Mouse (Mus musculus): ENCODE measurements at regions not wholly inside any gene's neighbourhood (a gene's known extent, or its start where the extent isn't known, plus 50 kb on each side); places are given as distances from the start of the nearest gene placed in this dataset.
A peak's percentile ranks its signal among the peaks of the same experiment; 100 is the strongest.

- H3K4me1 ChIP-seq (ENCODE audit: control insufficient read depth, insufficient read depth, low read length): no peaks in the 10 kb centered on the region
- H3K36me3 ChIP-seq (ENCODE audit: control insufficient read depth, insufficient read depth, low read length): no peaks in the 10 kb centered on the region
- no peaks in the 10 kb centered on the region for H3K27me3 ChIP-seq (ENCODE audit: control insufficient read depth, insufficient read depth, low read length)
- no peak overlapping the region for H3K9ac ChIP-seq (ENCODE audit: low read depth, low read length, severe bottlenecking)
- WGBS: 82% methylated on average over 3 of the region's 3 CpGs
- no peaks in the 10 kb centered on the region for H3K9me3 ChIP-seq (ENCODE audit: control insufficient read depth, low read length)
- DNase-seq (ENCODE audit: low spot score): no peak
- H3K27ac ChIP-seq (replicated peaks; ENCODE audit: low read depth, low read length): no peak overlapping the region
- no peak for TF ChIP-seq POLR2A (IDR thresholded peaks at IDR 0.05; ENCODE audit: borderline replicate concordance, extremely low read depth, insufficient read depth, insufficient read length)
- H3K4me3 ChIP-seq (replicated peaks; ENCODE audit: low read length): no peak overlapping the region
- ATAC-seq (ENCODE audit: low FRiP score, low read depth): no peak
- H3K4me2 ChIP-seq (replicated peaks; ENCODE audit: low read depth, low read length, severe bottlenecking): no peak overlapping the region
Observed at GRCm38 (mm10) chr12:38972205-38972604, 193.0 kb downstream of the Etv1 start.

- H3K9ac ChIP-seq (ENCODE audit: low read depth, low read length, severe bottlenecking): no peak overlapping the region
- TF ChIP-seq POLR2A (IDR thresholded peaks at IDR 0.05; ENCODE audit: borderline replicate concordance, extremely low read depth, insufficient read depth, insufficient read length): no peak
- H3K27ac ChIP-seq (replicated peaks; ENCODE audit: low read depth, low read length): no peak overlapping the region
- ATAC-seq (ENCODE audit: low FRiP score, low read depth) (no peak), DNase-seq (ENCODE audit: low spot score) (no peak)
- H3K4me3 ChIP-seq (replicated peaks; ENCODE audit: low read length): no peak overlapping the region
- H3K4me2 ChIP-seq (replicated peaks; ENCODE audit: low read depth, low read length, severe bottlenecking): no peak overlapping the region
- H3K27me3 ChIP-seq (ENCODE audit: control insufficient read depth, insufficient read depth, low read length): no peaks in the 10 kb centered on the region
- no peaks in the 10 kb centered on the region for H3K9me3 ChIP-seq (ENCODE audit: control insufficient read depth, low read length)
- no peaks in the 10 kb centered on the region for H3K4me1 ChIP-seq (ENCODE audit: control insufficient read depth, insufficient read depth, low read length)
- H3K36me3 ChIP-seq (ENCODE audit: control insufficient read depth, insufficient read depth, low read length): no peaks in the 10 kb centered on the region
- 74% methylated on average over 4 of the region's 4 CpGs for WGBS
Observed at GRCm38 (mm10) chr12:38975508-38975907, 196.3 kb downstream of the Etv1 start.

GRCm38 (mm10) chr12:38982423-38982822, 203.2 kb downstream of the Etv1 start:
- no peak for TF ChIP-seq POLR2A (IDR thresholded peaks at IDR 0.05; ENCODE audit: borderline replicate concordance, extremely low read depth, insufficient read depth, insufficient read length)
- Histone ChIP-seq H3K36me3 (ENCODE audit: control insufficient read depth, insufficient read depth, low read length) (no peaks in the 10 kb centered on the region), H3K4me3 (replicated peaks; ENCODE audit: low read length) (no peak overlapping the region), H3K4me2 (replicated peaks; ENCODE audit: low read depth, low read length, severe bottlenecking) (no peak overlapping the region), H3K4me1 (ENCODE audit: control insufficient read depth, insufficient read depth, low read length) (no peaks in the 10 kb centered on the region), H3K27ac (replicated peaks; ENCODE audit: low read depth, low read length) (no peak overlapping the region), H3K9me3 (ENCODE audit: control insufficient read depth, low read length) (no peaks in the 10 kb centered on the region), H3K9ac (ENCODE audit: low read depth, low read length, severe bottlenecking) (no peak overlapping the region), H3K27me3 (ENCODE audit: control insufficient read depth, insufficient read depth, low read length) (no peaks in the 10 kb centered on the region)
- ATAC-seq (ENCODE audit: low FRiP score, low read depth) (no peak), DNase-seq (ENCODE audit: low spot score) (no peak)

- H3K9me3 ChIP-seq (ENCODE audit: control insufficient read depth, low read length): no peaks in the 10 kb centered on the region
- no peaks in the 10 kb centered on the region for H3K27me3 ChIP-seq (ENCODE audit: control insufficient read depth, insufficient read depth, low read length)
- no peak overlapping the region for H3K27ac ChIP-seq (replicated peaks; ENCODE audit: low read depth, low read length)
- H3K4me1 ChIP-seq (ENCODE audit: control insufficient read depth, insufficient read depth, low read length): no peaks in the 10 kb centered on the region
- H3K9ac ChIP-seq (ENCODE audit: low read depth, low read length, severe bottlenecking): no peak overlapping the region
- H3K36me3 ChIP-seq (ENCODE audit: control insufficient read depth, insufficient read depth, low read length): no peaks in the 10 kb centered on the region
- H3K4me3 ChIP-seq (replicated peaks; ENCODE audit: low read length): no peak overlapping the region
- no peak for TF ChIP-seq POLR2A (IDR thresholded peaks at IDR 0.05; ENCODE audit: borderline replicate concordance, extremely low read depth, insufficient read depth, insufficient read length)
- ATAC-seq (ENCODE audit: low FRiP score, low read depth) (no peak), DNase-seq (ENCODE audit: low spot score) (no peak)
- no peak overlapping the region for H3K4me2 ChIP-seq (replicated peaks; ENCODE audit: low read depth, low read length, severe bottlenecking)
- 94% methylated on average over 2 of the region's 2 CpGs for whole genome bisulfite sequencing
Observed at GRCm38 (mm10) chr12:38985909-38986308, 206.7 kb downstream of the Etv1 start.

- Histone ChIP-seq H3K9me3 (ENCODE audit: control insufficient read depth, low read length) (no peaks in the 10 kb centered on the region), H3K4me1 (ENCODE audit: control insufficient read depth, insufficient read depth, low read length) (no peaks in the 10 kb centered on the region), H3K4me3 (replicated peaks; ENCODE audit: low read length) (no peak overlapping the region), H3K4me2 (replicated peaks; ENCODE audit: low read depth, low read length, severe bottlenecking) (no peak overlapping the region), H3K36me3 (ENCODE audit: control insufficient read depth, insufficient read depth, low read length) (no peaks in the 10 kb centered on the region), H3K9ac (ENCODE audit: low read depth, low read length, severe bottlenecking) (no peak overlapping the region), H3K27me3 (ENCODE audit: control insufficient read depth, insufficient read depth, low read length) (no peaks in the 10 kb centered on the region), H3K27ac (replicated peaks; ENCODE audit: low read depth, low read length) (no peak overlapping the region)
- 77% methylated on average over 3 of the region's 3 CpGs for WGBS
- DNase-seq (ENCODE audit: low spot score): peak; percentile 25
- TF ChIP-seq POLR2A (IDR thresholded peaks at IDR 0.05; ENCODE audit: borderline replicate concordance, extremely low read depth, insufficient read depth, insufficient read length): no peak
- no peak for ATAC-seq (ENCODE audit: low FRiP score, low read depth)
Observed at GRCm38 (mm10) chr12:38986346-38986745, 207.2 kb downstream of the Etv1 start.

GRCm38 (mm10) chr12:38987277-38987676, 208.1 kb downstream of the Etv1 start:
- ATAC-seq (ENCODE audit: low FRiP score, low read depth) (no peak), DNase-seq (ENCODE audit: low spot score) (no peak)
- no peaks in the 10 kb centered on the region for H3K9me3 ChIP-seq (ENCODE audit: control insufficient read depth, low read length)
- no peaks in the 10 kb centered on the region for H3K36me3 ChIP-seq (ENCODE audit: control insufficient read depth, insufficient read depth, low read length)
- H3K4me2 ChIP-seq (replicated peaks; ENCODE audit: low read depth, low read length, severe bottlenecking): no peak overlapping the region
- H3K4me1 ChIP-seq (ENCODE audit: control insufficient read depth, insufficient read depth, low read length): no peaks in the 10 kb centered on the region
- H3K27ac ChIP-seq (replicated peaks; ENCODE audit: low read depth, low read length): no peak overlapping the region
- no peak for TF ChIP-seq POLR2A (IDR thresholded peaks at IDR 0.05; ENCODE audit: borderline replicate concordance, extremely low read depth, insufficient read depth, insufficient read length)
- no peak overlapping the region for H3K4me3 ChIP-seq (replicated peaks; ENCODE audit: low read length)
- H3K27me3 ChIP-seq (ENCODE audit: control insufficient read depth, insufficient read depth, low read length): no peaks in the 10 kb centered on the region
- H3K9ac ChIP-seq (ENCODE audit: low read depth, low read length, severe bottlenecking): no peak overlapping the region

Measured in limb, embryonic 14.5 days (tissue).